Mouse (Mus musculus) MEL (cell line): ENCODE results near the gene Smarcd1.

Experiments
- CTCF ChIP-seq, 3 experiments: IDR thresholded peaks in 2 of 3; conservative IDR thresholded peaks in 1 of 3; 2 replicates each; pipeline ENCODE4 v1.5.1; 2011 to 2012; ENCODE audit warnings: low read length in 3 of 3, low read depth in 2 of 3, mild to moderate bottlenecking in 2 of 3, improper control_type of control experiment in 1 of 3, inconsistent platforms in 1 of 3, mixed read lengths in 1 of 3, moderate library complexity in 1 of 3; ENCODE audit not compliant: control insufficient read depth in 1 of 3, insufficient read depth in 1 of 3, poor library complexity in 1 of 3, severe bottlenecking in 1 of 3
- MAZ ChIP-seq: IDR thresholded peaks from 2 replicates; pipeline ENCODE4 v1.6.1; 2012; ENCODE audit warnings: low read depth, mild to moderate bottlenecking, inconsistent platforms, low read length, improper control_type of control experiment

DNA sequence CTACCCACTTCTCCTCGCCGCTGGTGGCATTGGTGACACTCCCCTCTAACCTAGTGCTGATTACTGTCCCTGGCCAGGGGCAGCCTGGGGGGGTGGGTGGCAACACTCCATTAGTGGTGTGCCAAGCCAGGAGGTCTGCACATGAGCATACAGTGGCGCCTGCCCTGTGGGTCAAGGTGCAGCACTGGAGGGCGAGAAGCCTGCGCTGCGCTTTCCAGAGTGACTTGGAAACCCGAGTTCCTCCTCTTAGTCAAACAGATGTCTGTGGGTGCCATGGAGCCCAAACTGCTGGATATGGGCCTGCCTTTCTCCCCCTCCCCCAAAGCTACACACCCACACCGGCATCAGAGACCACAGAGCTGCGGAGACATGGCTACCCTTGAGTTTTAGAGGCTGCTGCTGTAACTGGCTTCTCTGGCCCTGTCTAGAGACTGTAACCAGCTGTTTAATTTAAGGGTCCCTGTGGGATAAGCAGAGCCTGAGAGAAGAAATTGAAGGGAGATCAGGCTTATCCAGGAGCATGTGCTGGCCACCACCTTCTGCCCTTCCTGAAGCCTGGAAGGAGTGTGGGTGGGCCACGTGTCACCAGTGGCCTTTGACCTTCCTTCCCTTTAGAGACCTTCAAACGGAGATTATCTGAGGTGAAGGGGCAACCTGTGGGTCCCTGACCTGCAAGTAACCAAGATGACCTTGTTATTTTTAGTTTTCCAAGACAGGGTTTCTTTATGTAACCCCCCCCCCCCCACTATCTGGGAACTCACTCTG, 14.2 kb downstream of the Smarcd1 start:
- TF ChIP-seq CTCF (IDR thresholded peaks at IDR 0.05 in 2 of 3, conservative IDR thresholded peaks at IDR 0.05 in 1 of 3; ENCODE audit: control insufficient read depth in 1 of 3, insufficient read depth in 1 of 3, low read depth in 2 of 3, low read length in 3 of 3, poor library complexity in 1 of 3, severe bottlenecking in 1 of 3), result no peak
- no peak for TF ChIP-seq MAZ
